Mouse (Mus musculus) E14TG2a.4 (cell line): Measurements from ENCODE around the gene Rpp25l.
"Not testable (repeated sequence)": the region's sequence is repeated elsewhere in the genome, so short reads cannot be mapped to it uniquely, and the experiment has no call there.

ENCODE experiments used
- H3K27me3 ChIP-seq: 2 replicates; pipeline ENCODE4 v1.6.1; 2014; ENCODE audit warnings: low read length, control low read depth; ENCODE audit not compliant: insufficient read depth
- H3K36me3 ChIP-seq: 2 replicates; pipeline ENCODE4 v1.6.1; 2014; ENCODE audit warnings: low read length, control low read depth; ENCODE audit not compliant: insufficient read depth
- H3K4me1 ChIP-seq: replicated peaks from 2 replicates; pipeline ENCODE4 v1.6.1; 2014; ENCODE audit warnings: low read depth, low read length, control low read depth
- H3K4me3 ChIP-seq: replicated peaks from 2 replicates; pipeline ENCODE4 v1.5.1; 2014; ENCODE audit warnings: mild to moderate bottlenecking, low read length
- H3K9me3 ChIP-seq: 2 replicates; pipeline ENCODE4 v1.6.1; 2014; ENCODE audit warnings: low read length, control low read depth
- CTCF ChIP-seq: conservative IDR thresholded peaks from 2 replicates; pipeline ENCODE4 v1.5.1; 2014; ENCODE audit warnings: low read length
- NANOG ChIP-seq: IDR thresholded peaks from 2 replicates; pipeline ENCODE4 v1.6.1; 2014; ENCODE audit warnings: borderline replicate concordance, low read length, mixed read lengths
- POU5F1 ChIP-seq: IDR thresholded peaks from 2 replicates; pipeline ENCODE4 v1.6.1; 2014; ENCODE audit warnings: low read length, borderline replicate concordance

Rpp25l gene

GRCm38 (mm10) chr4:41713197-41714067 lies at the start of gene Rpp25l:
Gene Rpp25l, minus strand, starts transcription at chr4:41713534.
- Histone ChIP-seq H3K4me3 (peak within 1 kb of the TSS; percentile 94), H3K4me1 (peaks cover 52% of the 10 kb centered on the region), H3K9me3 (no peaks in the 10 kb centered on the region), H3K27me3 (no peaks in the 10 kb centered on the region), H3K36me3 (peaks cover 61% of the 10 kb centered on the region)
- no peak for TF ChIP-seq NANOG
- TF ChIP-seq CTCF = no peak; the same call in 1 of the 2 replicates
- TF ChIP-seq POU5F1 = no peak

DNA sequence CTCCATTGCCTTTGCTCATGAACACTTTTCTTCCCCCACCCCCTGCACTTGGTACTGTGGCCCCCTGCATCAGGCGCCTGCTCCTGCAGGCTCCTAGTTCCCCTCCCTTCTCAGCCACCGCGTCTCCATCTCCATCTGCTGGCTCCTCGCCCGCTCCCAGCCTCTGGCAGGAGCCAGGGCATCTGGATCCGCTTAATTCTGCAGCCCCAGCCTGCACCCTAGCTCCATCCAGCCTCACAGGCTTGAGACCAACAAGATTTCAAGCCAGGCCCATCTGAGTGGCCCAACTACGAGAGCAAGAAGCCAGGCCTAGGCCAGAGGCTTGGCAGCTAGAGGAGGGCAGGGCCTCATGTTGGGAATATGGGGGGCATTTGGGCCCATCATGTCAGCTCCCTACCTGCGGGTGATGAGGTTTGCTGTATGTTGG lies 49.4 kb upstream of the Rpp25l start:
- H3K4me1 ChIP-seq = peaks cover 53% of the 10 kb centered on the region
- peaks cover 18% of the 10 kb centered on the region for H3K36me3 ChIP-seq
- H3K4me3 ChIP-seq = peak overlapping the region; percentile 67

DNA sequence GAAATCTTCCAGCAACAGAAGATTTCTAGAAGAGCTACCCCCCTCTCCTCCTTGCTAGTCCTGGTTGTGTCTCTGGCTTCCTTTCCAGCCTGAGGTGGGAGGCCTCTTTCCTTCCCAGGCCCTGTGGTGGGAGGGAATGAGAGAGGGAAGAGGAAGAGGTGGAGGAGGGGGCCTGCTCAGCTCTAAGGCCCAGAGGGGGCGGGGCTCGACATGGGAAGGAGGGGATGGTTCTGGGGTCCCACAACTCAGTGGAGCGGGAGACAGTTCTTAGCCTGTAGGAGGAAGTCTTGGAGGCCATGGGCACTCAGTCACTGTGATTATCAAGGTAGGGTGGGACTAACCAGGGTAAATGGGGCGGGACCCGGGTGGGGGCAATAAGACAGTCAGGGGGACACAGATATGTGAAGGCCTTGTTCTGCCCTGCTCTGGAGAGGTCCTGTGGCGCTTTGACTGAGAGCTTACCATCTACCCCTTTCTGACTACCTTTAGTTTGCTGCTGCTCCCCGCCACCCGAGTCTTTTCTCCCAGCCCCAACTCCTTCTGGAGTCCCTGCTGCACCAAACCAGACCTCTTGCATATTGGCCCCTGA lies 48.9 kb upstream of the Rpp25l start:
- no peaks in the 10 kb centered on the region for H3K27me3 ChIP-seq
- no peaks in the 10 kb centered on the region for H3K9me3 ChIP-seq
- peaks cover 23% of the 10 kb centered on the region for H3K36me3 ChIP-seq
- H3K4me3 ChIP-seq = peak overlapping the region; percentile 67
- H3K4me1 ChIP-seq = peaks cover 58% of the 10 kb centered on the region
- TF ChIP-seq CTCF = no peak
- TF ChIP-seq NANOG = no peak
- no peak for TF ChIP-seq POU5F1

More for the DNA sequence above, 49.4 kb upstream of the Rpp25l start:
- not testable (repeated sequence) for H3K27me3 ChIP-seq, H3K9me3 ChIP-seq

DNA sequence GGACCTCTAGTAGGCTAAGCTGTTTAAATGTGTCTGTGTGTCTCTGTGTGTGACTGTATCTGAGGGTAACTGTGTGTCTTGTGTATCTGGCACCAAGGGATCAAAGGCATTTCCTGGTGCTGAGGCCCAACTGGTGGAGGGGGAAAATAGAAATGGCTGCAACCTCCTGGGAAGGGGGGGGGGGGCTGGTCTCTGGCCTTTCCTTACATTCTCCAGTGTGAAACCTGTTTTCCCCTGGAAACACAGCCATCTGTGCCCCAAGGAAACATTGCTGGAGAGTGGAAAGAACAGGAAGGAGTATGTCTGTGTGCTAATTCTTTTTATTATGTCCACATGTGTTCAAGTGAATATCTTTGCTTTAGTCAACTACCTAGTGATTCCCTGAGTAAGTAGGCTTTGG lies 48.3 kb upstream of the Rpp25l start:
- peaks cover 28% of the 10 kb centered on the region for H3K36me3 ChIP-seq
- H3K9me3 ChIP-seq = no peaks in the 10 kb centered on the region
- no peaks in the 10 kb centered on the region for H3K27me3 ChIP-seq
- H3K4me3 ChIP-seq = peak overlapping the region; percentile 67; the same call in 1 of the 2 replicates
- peaks cover 61% of the 10 kb centered on the region for H3K4me1 ChIP-seq
- TF ChIP-seq POU5F1 (no peak), NANOG (no peak), CTCF (no peak)

DNA sequence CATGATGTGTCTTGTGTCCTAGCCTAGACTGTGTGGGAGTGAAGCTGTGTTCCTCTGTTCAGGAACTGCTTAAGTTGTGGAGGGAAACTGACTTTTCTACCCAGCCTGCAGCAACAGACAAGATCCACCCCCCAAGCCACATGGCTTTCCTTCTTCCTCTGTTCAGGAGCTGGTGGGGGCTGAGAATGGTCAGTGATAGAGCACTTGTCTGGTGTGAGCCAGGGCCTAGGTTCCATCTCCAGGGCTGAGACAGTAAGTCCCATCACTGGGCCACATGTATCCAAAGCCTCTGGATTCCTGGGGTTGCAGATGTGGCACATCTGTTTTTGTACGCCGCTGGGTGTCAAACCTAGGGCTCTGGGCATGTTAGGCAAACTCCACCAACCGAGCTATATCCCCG lies 47.6 kb upstream of the Rpp25l start:
- Histone ChIP-seq H3K36me3 (peaks cover 31% of the 10 kb centered on the region), H3K9me3 (no peaks in the 10 kb centered on the region), H3K4me1 (peaks cover 67% of the 10 kb centered on the region), H3K27me3 (no peaks in the 10 kb centered on the region), H3K4me3 (peak overlapping the region; percentile 64)
- TF ChIP-seq NANOG (no peak), CTCF (no peak), POU5F1 (no peak)

DNA sequence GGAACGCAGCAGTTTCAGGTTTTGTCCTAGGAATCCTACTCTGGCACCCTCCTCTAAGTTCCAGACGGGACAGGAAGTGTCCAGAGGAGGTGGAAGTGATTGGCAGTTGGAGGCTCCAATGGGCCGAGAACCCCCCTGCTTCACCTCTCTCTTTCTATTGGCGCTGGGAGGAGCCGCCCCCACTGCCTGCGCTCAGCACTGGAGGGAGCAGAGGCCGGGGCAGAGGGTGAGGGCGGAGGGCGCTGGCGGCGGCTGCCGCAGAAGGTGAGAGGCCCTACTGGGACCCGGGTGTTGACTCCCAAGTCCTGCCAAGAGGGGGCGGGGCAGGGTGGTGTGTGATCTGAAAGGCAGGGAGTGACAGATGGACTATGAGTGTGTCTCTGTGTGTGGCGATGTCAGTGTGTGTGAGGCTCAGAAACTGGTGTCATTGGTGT lies 47.0 kb upstream of the Rpp25l start:
- peak overlapping the region; percentile 64 for H3K4me3 ChIP-seq
- TF ChIP-seq CTCF (no peak), POU5F1 (no peak), NANOG (no peak)

GRCm38 (mm10) chr4:41759656-41760287 lies 46.4 kb upstream of the Rpp25l start:
- Histone ChIP-seq H3K36me3 (peaks cover 31% of the 10 kb centered on the region), H3K4me1 (peaks cover 69% of the 10 kb centered on the region), H3K9me3 (no peaks in the 10 kb centered on the region), H3K4me3 (peak overlapping the region; percentile 64), H3K27me3 (no peaks in the 10 kb centered on the region)
- TF ChIP-seq CTCF (no peak), NANOG (no peak), POU5F1 (no peak)

More for the DNA sequence above, 47.0 kb upstream of the Rpp25l start:
- Histone ChIP-seq H3K36me3 (peaks cover 31% of the 10 kb centered on the region), H3K27me3 (no peaks in the 10 kb centered on the region), H3K9me3 (no peaks in the 10 kb centered on the region), H3K4me1 (peaks cover 67% of the 10 kb centered on the region)

GRCm38 (mm10) chr4:41759206-41759605 lies 45.9 kb upstream of the Rpp25l start:
- Histone ChIP-seq H3K36me3 (peaks cover 31% of the 10 kb centered on the region), H3K27me3 (no peaks in the 10 kb centered on the region), H3K4me3 (no peak overlapping the region), H3K9me3 (no peaks in the 10 kb centered on the region), H3K4me1 (peaks cover 75% of the 10 kb centered on the region)
- TF ChIP-seq NANOG (no peak), POU5F1 (no peak), CTCF (no peak)
